Mouse (Mus musculus) CH12.LX (cell line): ENCODE measurements at regions not wholly inside any gene's neighbourhood (a gene's known extent, or its start where the extent isn't known, plus 50 kb on each side); places are given as distances from the start of the nearest gene placed in this dataset.

Experiments used
- DNase-seq: peaks from one replicate; pipeline ENCODE4 v3.0.0-alpha.2; 2013; ENCODE audit errors: extremely low read depth
- H3K27ac ChIP-seq: 2 replicates; pipeline ENCODE4 v1.5.1; 2012; ENCODE audit warnings: low read depth, mild to moderate bottlenecking, control low read depth, moderate library complexity; ENCODE audit not compliant: insufficient read depth
- H3K27me3 ChIP-seq: replicated peaks from 2 replicates; pipeline ENCODE3; 2012; ENCODE audit warnings: inconsistent platforms
- H3K36me3 ChIP-seq, 2 experiments: replicated peaks in 1 of 2; 2 replicates each; pipeline versions ENCODE3 to v1.6.1; 2012; ENCODE audit warnings: inconsistent platforms in 1 of 2, low read length in 1 of 2, mild to moderate bottlenecking in 1 of 2, mixed read lengths in 1 of 2, moderate library complexity in 1 of 2; ENCODE audit not compliant: control insufficient read depth in 1 of 2, insufficient read depth in 1 of 2
- H3K4me1 ChIP-seq, 2 experiments: 2 replicates each; pipeline ENCODE4 v1.6.1; 2012; ENCODE audit warnings: inconsistent platforms in 1 of 2, moderate library complexity in 1 of 2; ENCODE audit not compliant: insufficient read depth in 2 of 2, control insufficient read depth in 1 of 2
- H3K4me2 ChIP-seq: 2 replicates; pipeline ENCODE4 v1.6.1; 2012; ENCODE audit warnings: low read depth, mild to moderate bottlenecking, control low read depth; ENCODE audit not compliant: poor library complexity, insufficient read depth, severe bottlenecking
- H3K4me3 ChIP-seq, 3 experiments: fragments of 150-350 bp in 1 of 3; sonication (generic) in 1 of 3; replicated peaks in 1 of 3; 2 replicates each; pipeline versions ENCODE3 to v1.5.1; 2011 to 2012; ENCODE audit warnings: low read depth in 2 of 3, low read length in 2 of 3, mild to moderate bottlenecking in 2 of 3, moderate library complexity in 2 of 3, control low read depth in 1 of 3, improper control_type of control experiment in 1 of 3, inconsistent platforms in 1 of 3, mixed read lengths in 1 of 3; ENCODE audit not compliant: poor library complexity in 1 of 3
- H3K79me2 ChIP-seq: replicated peaks from 2 replicates; pipeline ENCODE4 v1.6.1; 2012; ENCODE audit warnings: mild to moderate bottlenecking, moderate library complexity; ENCODE audit not compliant: control insufficient read depth, poor library complexity, insufficient read depth, severe bottlenecking; ENCODE audit errors: extremely low read depth
- H3K9ac ChIP-seq: 2 replicates; pipeline ENCODE4 v1.6.1; 2012; ENCODE audit warnings: low read depth, mild to moderate bottlenecking, control low read depth, moderate library complexity; ENCODE audit not compliant: insufficient read depth
- H3K9me3 ChIP-seq: replicated peaks from 2 replicates; pipeline ENCODE3; 2012; ENCODE audit warnings: low read length, inconsistent platforms, mixed read lengths
- E2F4 ChIP-seq: IDR thresholded peaks from 2 replicates; pipeline ENCODE4 v1.6.1; 2011; ENCODE audit warnings: low read depth, low read length, improper control_type of control experiment; ENCODE audit not compliant: insufficient replicate concordance
- ETS1 ChIP-seq: conservative IDR thresholded peaks from 2 replicates; pipeline ENCODE4 v1.6.1; 2012; ENCODE audit warnings: low read depth, mild to moderate bottlenecking, inconsistent platforms, low read length, improper control_type of control experiment, moderate library complexity
- HCFC1 ChIP-seq: IDR thresholded peaks from 2 replicates; pipeline ENCODE4 v1.6.1; 2012; ENCODE audit warnings: low read depth, mild to moderate bottlenecking, inconsistent platforms, low read length, improper control_type of control experiment
- KAT2A ChIP-seq: IDR thresholded peaks from 2 replicates; pipeline ENCODE4 v1.6.1; 2012; ENCODE audit warnings: low read length, improper control_type of control experiment, inconsistent platforms; ENCODE audit not compliant: insufficient replicate concordance
- MAX ChIP-seq: IDR thresholded peaks from 2 replicates; pipeline ENCODE4 v1.6.1; 2011; ENCODE audit warnings: low read length, improper control_type of control experiment
- MAZ ChIP-seq: IDR thresholded peaks from 2 replicates; pipeline ENCODE4 v1.6.1; 2012; ENCODE audit warnings: low read depth, mild to moderate bottlenecking, inconsistent platforms, low read length, improper control_type of control experiment, moderate library complexity
- NELFE ChIP-seq: IDR thresholded peaks from 2 replicates; pipeline ENCODE4 v1.6.1; 2011; ENCODE audit warnings: low read depth, low read length, improper control_type of control experiment
- PAX5 ChIP-seq: IDR thresholded peaks from 2 replicates; pipeline ENCODE4 v1.6.1; 2012; ENCODE audit warnings: low read length, inconsistent platforms, mixed read lengths
- POLR2AphosphoS2 ChIP-seq: IDR thresholded peaks from 2 replicates; pipeline ENCODE4 v1.6.1; 2011; ENCODE audit warnings: low read depth, low read length, improper control_type of control experiment
- RCOR1 ChIP-seq: conservative IDR thresholded peaks from 2 replicates; pipeline ENCODE4 v1.6.1; 2012; ENCODE audit warnings: low read depth, mild to moderate bottlenecking, inconsistent platforms, low read length, improper control_type of control experiment
- TCF12 ChIP-seq: IDR thresholded peaks from 2 replicates; pipeline ENCODE4 v1.6.1; 2014; ENCODE audit warnings: low read depth, mild to moderate bottlenecking, inconsistent platforms, low read length, improper control_type of control experiment
- UBTF ChIP-seq: IDR thresholded peaks from 2 replicates; pipeline ENCODE4 v1.6.1; 2012; ENCODE audit warnings: low read depth, mild to moderate bottlenecking, inconsistent platforms, low read length, improper control_type of control experiment, moderate library complexity
- USF1 ChIP-seq: IDR thresholded peaks from 2 replicates; pipeline ENCODE4 v1.6.1; 2014; ENCODE audit warnings: low read depth, mild to moderate bottlenecking, inconsistent platforms, low read length, improper control_type of control experiment
- USF2 ChIP-seq: conservative IDR thresholded peaks from 2 replicates; pipeline ENCODE4 v1.6.1; 2011; ENCODE audit warnings: low read depth, low read length, improper control_type of control experiment
- ZNF384 ChIP-seq: IDR thresholded peaks from 2 replicates; pipeline ENCODE4 v1.6.1; 2012; ENCODE audit warnings: low read depth, low read length, improper control_type of control experiment, inconsistent platforms
- dilution Hi-C: fragments of 300-500 bp; cut with MboI; formaldehyde crosslinking; loops from 2 replicates; pipeline ENCODE4 v1.14.3; 2020; ENCODE audit warnings: low sequenced_read_pairs; ENCODE audit not compliant: extremely low pct_unique_long_range_greater_than_20kb, extremely low pct_ligation_motif_present
- in situ Hi-C: fragments of 300-500 bp; cut with MboI; formaldehyde crosslinking; loops from 3 replicates; pipeline ENCODE4 v1.14.3; 2019; ENCODE audit warnings: low sequenced_read_pairs, low pct_ligation_motif_present, low pct_unique_long_range_greater_than_20kb, mixed read lengths

DNA sequence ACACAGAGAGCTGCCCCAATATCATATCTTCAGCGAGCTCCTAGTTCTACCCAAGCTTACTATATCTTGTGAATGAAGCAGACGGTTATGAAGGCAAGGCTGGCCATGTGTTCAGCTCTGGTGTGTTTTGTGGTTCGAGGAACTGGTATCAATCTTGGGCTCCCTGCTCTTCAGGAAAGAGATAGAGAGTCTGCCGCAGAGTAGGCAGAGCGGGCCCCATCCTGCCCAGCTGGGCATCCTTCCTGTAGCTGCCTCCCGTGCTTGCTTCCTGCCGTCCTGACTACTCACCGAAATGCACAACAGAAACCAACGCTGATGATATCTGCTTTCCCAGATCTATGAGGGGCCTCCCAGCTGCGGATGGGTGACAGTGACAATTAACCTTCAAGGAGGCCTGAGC lies 60.3 kb downstream of the Snrpe start:
- in situ Hi-C loops, result no loop called here
- no peaks in the 10 kb centered on the region for H3K79me2 ChIP-seq
- H3K27me3 ChIP-seq, result peaks cover 86% of the 10 kb centered on the region
- no peaks in the 10 kb centered on the region for H3K36me3 ChIP-seq
- dilution Hi-C loops, result no loop called here
- TF ChIP-seq HCFC1, result no peak
- no peaks in the 10 kb centered on the region for H3K4me1 ChIP-seq
- DNase-seq, result no peak
- no peak overlapping the region for H3K4me2 ChIP-seq
- peaks cover 11% of the 10 kb centered on the region for H3K9me3 ChIP-seq
- no peak overlapping the region for H3K27ac ChIP-seq
- no peak overlapping the region for H3K4me3 ChIP-seq
- H3K9ac ChIP-seq, result no peak overlapping the region

DNA sequence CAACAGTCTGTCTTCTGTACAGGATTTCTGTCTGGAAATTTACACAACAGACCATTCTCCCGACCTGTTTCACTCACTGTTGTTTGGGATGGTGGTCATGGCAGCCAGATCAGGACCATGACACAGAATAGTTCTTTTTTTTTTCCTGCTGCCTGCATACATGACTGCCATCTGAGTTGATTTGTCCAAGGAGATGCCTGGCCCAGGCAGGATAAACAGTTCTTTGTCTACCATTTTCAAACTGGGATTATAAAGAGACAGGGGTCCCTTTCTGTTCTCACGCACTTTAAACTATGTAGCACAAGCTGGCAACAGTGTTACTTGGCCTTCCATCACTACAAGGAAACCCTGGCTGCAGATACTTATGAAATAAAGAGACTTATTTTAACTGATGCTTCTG lies 61.1 kb downstream of the Snrpe start:
- no peak for DNase-seq
- Histone ChIP-seq H3K9me3 (peaks cover 11% of the 10 kb centered on the region), H3K36me3 (no peaks in the 10 kb centered on the region), H3K27me3 (peaks cover 87% of the 10 kb centered on the region), H3K27ac (no peak overlapping the region), H3K4me1 (no peaks in the 10 kb centered on the region), H3K4me3 (no peak overlapping the region), H3K4me2 (no peak overlapping the region), H3K9ac (no peak overlapping the region), H3K79me2 (no peaks in the 10 kb centered on the region)
- TF ChIP-seq NELFE, result no peak
- no peak for TF ChIP-seq UBTF
- TF ChIP-seq HCFC1, result no peak
- TF ChIP-seq ZNF384, result no peak
- no peak for TF ChIP-seq MAX
- TF ChIP-seq USF1, result no peak
- no peak for TF ChIP-seq TCF12
- TF ChIP-seq PAX5, result no peak
- no peak for TF ChIP-seq USF2
- no peak for TF ChIP-seq RCOR1
- TF ChIP-seq KAT2A, result no peak
- TF ChIP-seq ETS1, result no peak
- TF ChIP-seq POLR2AphosphoS2, result no peak
- TF ChIP-seq E2F4, result no peak
- in situ Hi-C loops (no loop called here), dilution Hi-C loops (no loop called here)

DNA sequence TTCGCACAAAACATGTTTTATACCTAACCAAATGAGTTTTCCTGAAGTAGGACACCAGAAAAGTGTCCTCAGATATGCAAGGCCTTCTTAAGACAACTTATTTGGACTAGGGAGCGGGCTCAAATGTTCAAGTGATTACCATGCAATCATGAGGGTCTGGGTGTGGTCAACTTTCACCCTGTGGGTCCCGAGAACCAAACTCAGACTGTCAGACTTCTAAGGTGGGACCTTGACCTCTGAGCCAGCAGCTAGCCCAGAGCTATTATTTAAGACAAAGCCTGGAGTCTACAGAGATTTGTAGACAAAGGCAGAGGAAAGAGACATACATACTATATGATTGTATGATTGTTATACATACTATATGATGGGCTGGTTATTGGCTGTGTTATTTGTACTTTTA lies 62.5 kb downstream of the Snrpe start:
- Histone ChIP-seq H3K79me2 (no peaks in the 10 kb centered on the region), H3K4me2 (no peak overlapping the region), H3K9ac (no peak overlapping the region), H3K4me1 (no peaks in the 10 kb centered on the region), H3K27me3 (peaks cover 88% of the 10 kb centered on the region), H3K27ac (no peak overlapping the region), H3K9me3 (peaks cover 4% of the 10 kb centered on the region), H3K4me3 (no peak overlapping the region), H3K36me3 (no peaks in the 10 kb centered on the region)
- dilution Hi-C loops (no loop called here), in situ Hi-C loops (no loop called here)
- TF ChIP-seq KAT2A, result no peak
- no peak for TF ChIP-seq MAZ
- DNase-seq, result no peak
